Mouse (Mus musculus) spleen, adult 2 months (tissue): ENCODE data around the gene Adgrf5. TPM values are rescaled to one million over a fixed set of nuclear protein-coding genes. Genes with fewer than 3 reads are reported as not detected.
A peak's percentile ranks its signal among the peaks of the same experiment; 100 is the strongest.

ENCODE experiments used
- DNase-seq, 2 experiments: peaks; one replicate each; pipeline versions ENCODE4 v3.0.0 to v3.0.0-alpha.2; 2012 to 2021; ENCODE audit warnings: low spot score in 2 of 2, low read depth in 1 of 2
- H3K27ac ChIP-seq: fragments of 200-500 bp; 2 replicates; pipeline ENCODE4 v1.5.1; 2012; ENCODE audit warnings: low read length, inconsistent platforms; ENCODE audit not compliant: insufficient read depth
- H3K27me3 ChIP-seq: fragments of 200-500 bp; 2 replicates; pipeline ENCODE4 v1.6.1; 2012; ENCODE audit warnings: mild to moderate bottlenecking, moderate library complexity, low read length, inconsistent platforms; ENCODE audit not compliant: control insufficient read depth, insufficient read depth
- H3K36me3 ChIP-seq: fragments of 200-500 bp; 2 replicates; pipeline ENCODE4 v1.6.1; 2012; ENCODE audit warnings: mild to moderate bottlenecking, low read length, inconsistent platforms; ENCODE audit not compliant: control insufficient read depth, insufficient read depth
- H3K4me1 ChIP-seq: fragments of 200-500 bp; 2 replicates; pipeline ENCODE4 v1.6.1; 2011; ENCODE audit warnings: inconsistent platforms; ENCODE audit not compliant: control insufficient read depth, insufficient read depth, insufficient read length
- H3K4me3 ChIP-seq: fragments of 200-500 bp; 2 replicates; pipeline ENCODE4 v1.5.1; 2011; ENCODE audit warnings: mild to moderate bottlenecking, inconsistent platforms; ENCODE audit not compliant: insufficient read depth, insufficient read length; ENCODE audit errors: extremely low read depth
- CTCF ChIP-seq: fragments of 200-500 bp; IDR thresholded peaks from 2 replicates; pipeline ENCODE4 v1.5.1; 2011; ENCODE audit warnings: mild to moderate bottlenecking, inconsistent platforms; ENCODE audit not compliant: insufficient read depth, insufficient read length, insufficient replicate concordance; ENCODE audit errors: extremely low read depth
- POLR2A ChIP-seq: fragments of 200-500 bp; IDR thresholded peaks from 2 replicates; pipeline ENCODE4 v1.6.1; 2011; ENCODE audit warnings: low read depth, low read length, inconsistent platforms
- WGBS: fragments of 180-500 bp; shearing (Covaris S2); methylation state at CpG from one replicate; pipeline ENCODE4 v1.1.7; 2018; 5-methylcytosine and 5-hydroxymethylcytosine counted together
- polyA plus RNA-seq: library from polyadenylated mRNA; depleted of rRNA; stranded (reverse); fragments of >200 nt; gene quantifications from 2 replicates; pipeline ENCODE4 v1.2.3, GENCODE M21; 2012; rRNA removed

Gene Adgrf5
- 5.0 and 6.1 TPM in 2 replicates for polyA plus RNA-seq

- 16% methylated on average over 16 of the region's 16 CpGs for WGBS
- no peak within 1 kb of the TSS; the same call in 1 of the 2 replicates for H3K4me3 ChIP-seq
- no peaks in the 10 kb centered on the region for H3K4me1 ChIP-seq
- DNase-seq = no peak
- H3K27ac ChIP-seq = no peak within 1 kb of the TSS
- TF ChIP-seq CTCF (no peak), POLR2A (no peak)
- peaks cover 2% of the 10 kb centered on the region; the same call in 1 of the 2 replicates for H3K27me3 ChIP-seq
- no peaks in the 10 kb centered on the region for H3K36me3 ChIP-seq
Observed at GRCm38 (mm10) chr17:43359826-43360619, at the start of gene Adgrf5. Gene Adgrf5 (plus strand): TSS chr17:43360451.

- H3K36me3 ChIP-seq = no peaks in the 10 kb centered on the region
- peaks cover 6% of the 10 kb centered on the region; the same call in 1 of the 2 replicates for H3K4me1 ChIP-seq
- H3K27ac ChIP-seq = no peak overlapping the region
- WGBS = 64% methylated on average over 7 of the region's 7 CpGs
- H3K27me3 ChIP-seq = no peaks in the 10 kb centered on the region
- TF ChIP-seq CTCF (no peak), POLR2A (no peak)
- H3K4me3 ChIP-seq = no peak overlapping the region
- DNase-seq = no peak
Observed at GRCm38 (mm10) chr17:43325986-43326671, 34.1 kb upstream of the Adgrf5 start.

GRCm38 (mm10) chr17:43326726-43327700 lies 33.2 kb upstream of the Adgrf5 start:
- peak; percentile 8 to 11 for DNase-seq
- WGBS = 13% methylated on average over 29 of the region's 29 CpGs
- no peaks in the 10 kb centered on the region for H3K36me3 ChIP-seq
- peak overlapping the region; percentile 23; the same call in 1 of the 2 replicates for H3K4me3 ChIP-seq
- no peaks in the 10 kb centered on the region for H3K27me3 ChIP-seq
- TF ChIP-seq CTCF (peak; percentile 35; the same call in 1 of the 2 replicates), POLR2A (no peak)
- H3K27ac ChIP-seq = peak overlapping the region; percentile 32; the same call in 1 of the 2 replicates
- H3K4me1 ChIP-seq = peaks cover 6% of the 10 kb centered on the region; the same call in 1 of the 2 replicates

GRCm38 (mm10) chr17:43327810-43328209 lies 32.4 kb upstream of the Adgrf5 start:
- no peak for TF ChIP-seq POLR2A
- TF ChIP-seq CTCF = no peak
- H3K36me3 ChIP-seq = no peaks in the 10 kb centered on the region
- H3K27ac ChIP-seq = no peak overlapping the region
- 74% methylated on average over 6 of the region's 6 CpGs for WGBS
- no peaks in the 10 kb centered on the region for H3K27me3 ChIP-seq
- H3K4me1 ChIP-seq = peaks cover 6% of the 10 kb centered on the region; the same call in 1 of the 2 replicates
- H3K4me3 ChIP-seq = no peak overlapping the region
- no peak for DNase-seq

- WGBS = 90% methylated on average over 4 of the region's 4 CpGs
- Histone ChIP-seq H3K4me3 (no peak overlapping the region), H3K4me1 (peaks cover 6% of the 10 kb centered on the region; the same call in 1 of the 2 replicates), H3K27ac (no peak overlapping the region), H3K36me3 (no peaks in the 10 kb centered on the region), H3K27me3 (no peaks in the 10 kb centered on the region)
- no peak for DNase-seq
- TF ChIP-seq CTCF (no peak), POLR2A (no peak)
Observed at GRCm38 (mm10) chr17:43329216-43329615, 31.0 kb upstream of the Adgrf5 start.

GRCm38 (mm10) chr17:43329761-43330183 lies 30.5 kb upstream of the Adgrf5 start:
- peaks cover 6% of the 10 kb centered on the region; the same call in 1 of the 2 replicates for H3K4me1 ChIP-seq
- H3K4me3 ChIP-seq = no peak overlapping the region
- 81% methylated on average over 7 of the region's 7 CpGs for WGBS
- no peak for TF ChIP-seq CTCF
- no peak for TF ChIP-seq POLR2A
- H3K36me3 ChIP-seq = no peaks in the 10 kb centered on the region
- no peak for DNase-seq
- H3K27ac ChIP-seq = no peak overlapping the region
- no peaks in the 10 kb centered on the region for H3K27me3 ChIP-seq
